Mouse (Mus musculus) bone marrow macrophage, adult 2 months (primary cell): ENCODE data around the gene Lgals4.

Experiments
- CTCF ChIP-seq: IDR thresholded peaks from 2 replicates; pipeline ENCODE4 v1.5.1; 2012; ENCODE audit warnings: low read depth, mild to moderate bottlenecking, low read length, moderate library complexity
- POLR2A ChIP-seq: IDR thresholded peaks from 2 replicates; pipeline ENCODE4 v1.6.1; 2012; ENCODE audit warnings: mild to moderate bottlenecking, low read depth, low read length, borderline replicate concordance

DNA sequence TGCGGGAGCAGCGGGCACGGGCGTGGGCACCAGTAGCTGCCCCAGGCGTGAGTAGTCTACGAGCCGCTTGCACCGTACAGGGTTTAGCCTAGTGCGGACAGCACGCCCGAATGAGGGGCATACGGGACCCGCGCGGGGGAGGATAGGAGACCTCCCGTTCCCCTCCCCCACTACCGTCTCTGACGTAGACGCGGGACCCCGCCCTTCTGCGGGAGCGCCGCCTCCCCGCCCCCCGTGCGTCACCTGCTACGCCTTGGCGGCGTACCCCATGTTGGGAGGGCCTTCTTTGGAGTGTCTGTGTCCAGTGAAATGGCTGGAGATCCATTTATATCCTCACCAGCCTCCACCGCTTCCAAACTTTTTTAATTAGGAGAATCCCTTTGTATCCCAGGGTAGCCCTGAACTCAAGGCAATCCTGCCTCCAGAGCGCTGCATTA is 24.7 kb upstream of the Lgals4 start:
- TF ChIP-seq CTCF (no peak), POLR2A (no peak)
